8 mouse cellular contexts compared by ENCODE assay signal in the genomic region with DNA sequence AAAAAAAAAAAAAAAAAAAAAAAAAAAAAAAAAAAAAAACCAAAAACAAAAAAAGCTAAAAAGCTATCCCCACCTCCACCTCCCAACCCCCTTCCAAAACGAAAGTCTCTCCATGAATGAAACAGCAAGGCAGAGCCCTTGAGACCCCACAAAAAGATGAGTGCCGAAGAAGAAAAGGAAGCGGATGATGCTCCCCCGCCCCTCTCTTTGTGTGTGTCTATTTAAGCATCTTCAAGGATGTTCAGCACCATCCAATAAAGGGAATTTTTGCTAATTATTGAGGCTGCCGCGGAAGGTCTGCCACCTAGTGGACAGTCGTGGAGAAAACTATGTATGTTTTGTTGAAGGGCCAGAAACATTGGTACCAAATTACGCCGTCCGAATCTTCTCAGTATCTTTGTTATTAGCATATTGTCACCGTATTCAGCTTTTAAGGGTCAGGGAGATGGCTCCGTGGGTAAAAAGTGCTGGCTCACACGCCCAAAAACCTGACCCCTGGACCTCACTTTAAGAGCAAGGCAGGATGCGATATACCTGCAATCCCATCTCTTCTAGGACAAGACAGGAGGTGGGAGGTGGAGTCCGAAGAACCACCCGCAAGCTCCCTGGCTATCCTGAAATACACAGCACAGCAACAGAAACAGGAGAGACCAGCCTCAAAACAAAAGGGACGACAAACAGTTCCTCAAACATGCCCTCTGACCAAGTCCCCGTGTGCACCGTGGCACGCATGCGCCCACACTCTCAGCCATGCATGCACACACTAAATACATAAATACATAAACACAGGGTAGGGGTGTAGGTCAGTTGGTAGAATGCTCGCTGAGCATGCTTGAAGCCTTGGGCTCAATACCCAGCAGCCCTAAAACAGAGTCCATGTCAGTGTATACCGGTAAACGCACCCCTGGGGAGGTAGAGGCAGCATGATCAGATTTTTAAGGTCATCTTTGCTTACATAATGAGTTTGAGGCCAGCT. TPM values are rescaled to one million over a fixed set of nuclear protein-coding genes. Genes with fewer than 3 reads are reported as not detected.
DNase-seq lines count a peak whose midpoint lies in the region; ATAC-seq lines count a peak whose summit lies in the region.

No protein-coding gene starts in this region.

- 48% methylated on average over 24 of the region's 24 CpGs for WGBS in heart, embryonic 13.5 days
- 39% methylated on average over 24 of the region's 24 CpGs for WGBS in liver, embryonic 13.5 days (ENCODE audit: insufficient replicate concordance)
- WGBS in stomach, embryonic 15.5 days = 46% methylated on average over 24 of the region's 24 CpGs

- no peaks in the 10 kb centered on the region for H3K9me3 ChIP-seq in heart, embryonic 13.5 days
- H3K9me3 ChIP-seq in liver, embryonic 13.5 days (replicated peaks) = no peaks in the 10 kb centered on the region
- H3K9me3 ChIP-seq in stomach, embryonic 15.5 days = no peaks in the 10 kb centered on the region

- H3K27me3 ChIP-seq in heart, embryonic 13.5 days (replicated peaks) = no peaks in the 10 kb centered on the region
- H3K27me3 ChIP-seq in liver, embryonic 13.5 days = no peaks in the 10 kb centered on the region
- H3K27me3 ChIP-seq in stomach, embryonic 15.5 days (replicated peaks) = no peaks in the 10 kb centered on the region

- no peak overlapping the region for H3K9ac ChIP-seq in heart, embryonic 13.5 days
- no peak overlapping the region for H3K9ac ChIP-seq in liver, embryonic 13.5 days
- no peak overlapping the region for H3K9ac ChIP-seq in stomach, embryonic 15.5 days

- H3K4me2 ChIP-seq in heart, embryonic 13.5 days = peak overlapping the region; percentile 53
- H3K4me2 ChIP-seq in liver, embryonic 13.5 days = peak overlapping the region; percentile 39; the same call in 1 of the 2 replicates
- peak overlapping the region; percentile 46 for H3K4me2 ChIP-seq in stomach, embryonic 15.5 days

- no peak overlapping the region for H3K27ac ChIP-seq in heart, embryonic 13.5 days (replicated peaks)
- no peak overlapping the region for H3K27ac ChIP-seq in liver, embryonic 13.5 days
- H3K27ac ChIP-seq in stomach, embryonic 15.5 days = no peak overlapping the region

- DNase-seq in CD8-positive naive resting alpha-beta T cell, adult 2 months (ENCODE audit: low read depth in 2 of 2, low spot score in 2 of 2) = peak; percentile 50 to 61
- peak; percentile 70 for DNase-seq in adrenal gland, postnatal 10 days
- DNase-seq in embryo, embryonic 11.5 days (ENCODE audit: low read depth, low spot score) = peak; percentile 41
- peak; percentile 68 for DNase-seq in kidney, postnatal 14 days
- peak; percentile 27 for DNase-seq in liver, embryonic 13.5 days
- peak; percentile 84 for DNase-seq in naive thymus-derived CD4-positive, alpha-beta T cell, adult 2 months (ENCODE audit: low read depth)

- no peak for ATAC-seq in heart, embryonic 13.5 days (ENCODE audit: extremely low read depth, insufficient number of reproducible peaks, low FRiP score, low TSS enrichment)
- ATAC-seq in liver, embryonic 13.5 days (ENCODE audit: low read depth) = no peak
- ATAC-seq in stomach, embryonic 15.5 days (ENCODE audit: insufficient read depth, low FRiP score, low read depth) = no peak

- peaks cover 20% of the 10 kb centered on the region for H3K4me1 ChIP-seq in heart, embryonic 13.5 days
- H3K4me1 ChIP-seq in liver, embryonic 13.5 days (replicated peaks) = peaks cover 7% of the 10 kb centered on the region
- no peaks in the 10 kb centered on the region for H3K4me1 ChIP-seq in stomach, embryonic 15.5 days

- H3K4me3 ChIP-seq in heart, embryonic 13.5 days = peak overlapping the region; percentile 29
- H3K4me3 ChIP-seq in liver, embryonic 13.5 days (replicated peaks) = no peak overlapping the region; the same call in 1 of the 2 replicates
- peak overlapping the region; percentile 23; the same call in 1 of the 2 replicates for H3K4me3 ChIP-seq in stomach, embryonic 15.5 days (replicated peaks)

- no peaks in the 10 kb centered on the region for H3K36me3 ChIP-seq in heart, embryonic 13.5 days
- H3K36me3 ChIP-seq in liver, embryonic 13.5 days = no peaks in the 10 kb centered on the region
- H3K36me3 ChIP-seq in stomach, embryonic 15.5 days = no peaks in the 10 kb centered on the region

RNA-seq across cellular contexts. Expression of a gene that starts 55.6 kb away (rescaled TPM):
- 10 to 100 TPM; 27.1 to 31.0 TPM for total RNA-seq in adrenal gland, postnatal 10 days (2021)
- polyA plus RNA-seq in heart, embryonic 13.5 days (2015; fragmentation: Nextera tagmentation; extraction: Ambion mirVana) = 22.5 and 26.4 TPM in 2 replicates
- 7.6 and 9.3 TPM in 2 replicates for polyA plus RNA-seq in liver, embryonic 13.5 days (2015; fragmentation: Nextera tagmentation; extraction: Ambion mirVana)
- 7.7 and 8.4 TPM in 2 replicates for polyA plus RNA-seq in stomach, embryonic 15.5 days (2015; fragmentation: Nextera tagmentation; extraction: Ambion mirVana)

Comparison
In these comparisons a context has a peak if more than half of its experiments do, and no peak if none do; other contexts are left out.
1. DNase-seq: peak in every context shown above with its lines; median percentile 84 in naive thymus-derived CD4-positive, alpha-beta T cell, adult 2 months; 70 in adrenal gland, postnatal 10 days; 68 in kidney, postnatal 14 days; 56 in CD8-positive naive resting alpha-beta T cell, adult 2 months; 41 in embryo, embryonic 11.5 days; 27 in liver, embryonic 13.5 days.